Mouse (Mus musculus): ENCODE measurements around the gene Hist1h2af.

DNA sequence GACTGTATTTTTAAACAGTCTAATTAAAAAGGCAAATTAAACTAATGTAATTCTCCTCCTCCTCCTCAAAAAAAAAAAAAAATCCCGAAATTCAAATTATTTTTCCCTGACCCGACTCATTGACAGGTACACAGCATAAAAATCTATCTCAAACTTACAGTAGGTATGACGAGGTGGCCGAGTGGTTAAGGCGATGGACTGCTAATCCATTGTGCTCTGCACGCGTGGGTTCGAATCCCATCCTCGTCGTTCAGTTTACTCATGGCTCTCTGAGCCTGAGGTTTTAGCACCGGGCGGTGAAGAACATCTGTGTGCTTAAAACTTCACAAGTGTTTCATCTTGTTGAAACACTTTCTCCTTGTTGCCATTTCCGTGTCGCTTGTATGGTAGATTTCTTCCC is 12.0 kb upstream of the Hist1h2af start:
- TF ChIP-seq CTCF (IDR thresholded peaks at IDR 0.05; ENCODE audit: extremely low read depth, insufficient read length, insufficient replicate concordance, low read depth, low read length) (no peak), POLR2A (IDR thresholded peaks at IDR 0.05; ENCODE audit: low read depth, low read length) (no peak)
